30 mouse cellular contexts compared by ENCODE assay signal in genomic region chr4:128288095-128288494, GRCm38 (mm10). TPM values are rescaled to one million over a fixed set of nuclear protein-coding genes. Genes with fewer than 3 reads are reported as not detected.
DNase-seq lines count a peak whose midpoint lies in the region; ATAC-seq and TF ChIP-seq lines count a peak whose summit lies in the region.
"Had no signal": no experiment of that assay in that cellular context is flagged by ENCODE, and none has a peak within 500 bp of the region (broad histone marks: within the 10 kb centered on the region; RNA-seq: fewer than 3 reads in every experiment).

No protein-coding gene starts in this region.

- no peak for TF ChIP-seq CTCF in kidney, adult 2 months (conservative IDR thresholded peaks at IDR 0.05; ENCODE audit: insufficient read depth, insufficient read length, low read depth, low read length)

- no peaks in the 10 kb centered on the region for H3K36me3 ChIP-seq in forebrain, embryonic 12.5 days (replicated peaks)
- H3K36me3 ChIP-seq in forebrain, embryonic 10.5 days (replicated peaks) = no peaks in the 10 kb centered on the region
- H3K36me3 ChIP-seq in midbrain, embryonic 14.5 days (ENCODE audit: control insufficient read depth, insufficient read depth, low read length) = no peaks in the 10 kb centered on the region
- H3K36me3 ChIP-seq in midbrain, embryonic 11.5 days (ENCODE audit: control insufficient read depth, insufficient read depth, low read length) = no peaks in the 10 kb centered on the region
- H3K36me3 ChIP-seq in hindbrain, embryonic 16.5 days (ENCODE audit: control insufficient read depth, insufficient read depth, low read length) = no peaks in the 10 kb centered on the region
- no peaks in the 10 kb centered on the region for H3K36me3 ChIP-seq in kidney, adult 2 months (ENCODE audit: control insufficient read depth, insufficient read depth, low read length)
- H3K36me3 ChIP-seq: embryonic facial prominence, embryonic 13.5 days; heart, embryonic 12.5 days; liver, embryonic 13.5 days had no signal

- no peak for DNase-seq in forebrain, embryonic 10.5 days (ENCODE audit: extremely low spot score, low spot score)
- DNase-seq in midbrain, embryonic 14.5 days = peak; percentile 65
- DNase-seq in midbrain, embryonic 11.5 days (ENCODE audit: low spot score, missing footprints) = no peak
- peak; percentile 11 for DNase-seq in retina, embryonic 14.5 days (ENCODE audit: low spot score)
- DNase-seq in kidney, adult 2 months = no peak
- no peak for DNase-seq in embryo, embryonic 10.5 days (ENCODE audit: low spot score)
- DNase-seq: adrenal gland, postnatal 10 days; cerebellum, adult 11-12 months; cerebellum, postnatal 10 days; gastrocnemius, postnatal 14 days; heart, adult 11 months; heart, postnatal 10 days; kidney, adult 11 months; layer of hippocampus, adult 9-11 months; liver, embryonic 13.5 days; lung, adult 2 months; lung, postnatal 14 days; right cerebral cortex, adult 18-20 months; thymus, adult 2 months; thymus, postnatal 4 days had no signal

- no peak overlapping the region for H3K9ac ChIP-seq in forebrain, embryonic 12.5 days
- no peak overlapping the region for H3K9ac ChIP-seq in midbrain, embryonic 14.5 days (replicated peaks; ENCODE audit: low read length)
- no peak overlapping the region for H3K9ac ChIP-seq in midbrain, embryonic 11.5 days (ENCODE audit: low read length)
- no peak overlapping the region for H3K9ac ChIP-seq in hindbrain, embryonic 16.5 days (ENCODE audit: low read depth, low read length)
- H3K9ac ChIP-seq: embryonic facial prominence, embryonic 13.5 days; heart, embryonic 12.5 days; liver, embryonic 13.5 days had no signal

- TF ChIP-seq POLR2A in kidney, adult 2 months (IDR thresholded peaks at IDR 0.05; ENCODE audit: low read depth, low read length) = no peak

- 65% methylated on average over 7 of the region's 7 CpGs for WGBS in forebrain, embryonic 12.5 days
- 82% methylated on average over 7 of the region's 7 CpGs for WGBS in forebrain, embryonic 10.5 days
- WGBS in midbrain, embryonic 14.5 days = 52% methylated on average over 7 of the region's 7 CpGs
- WGBS in midbrain, embryonic 11.5 days = 80% methylated on average over 7 of the region's 7 CpGs
- 35% methylated on average over 7 of the region's 7 CpGs for WGBS in hindbrain, embryonic 16.5 days
- 73% methylated on average over 7 of the region's 7 CpGs for WGBS in kidney, adult 2 months

- H3K9me3 ChIP-seq in forebrain, embryonic 12.5 days = no peaks in the 10 kb centered on the region
- no peaks in the 10 kb centered on the region for H3K9me3 ChIP-seq in forebrain, embryonic 10.5 days
- no peaks in the 10 kb centered on the region for H3K9me3 ChIP-seq in midbrain, embryonic 14.5 days (ENCODE audit: control insufficient read depth, low read length)
- no peaks in the 10 kb centered on the region for H3K9me3 ChIP-seq in midbrain, embryonic 11.5 days (ENCODE audit: control insufficient read depth, low read length)
- H3K9me3 ChIP-seq in hindbrain, embryonic 16.5 days (ENCODE audit: control insufficient read depth, low read length) = no peaks in the 10 kb centered on the region
- H3K9me3 ChIP-seq: embryonic facial prominence, embryonic 13.5 days had no signal

- H3K27me3 ChIP-seq in forebrain, embryonic 12.5 days = no peaks in the 10 kb centered on the region
- H3K27me3 ChIP-seq in forebrain, embryonic 10.5 days (ENCODE audit: poor library complexity, severe bottlenecking) = no peaks in the 10 kb centered on the region
- H3K27me3 ChIP-seq in midbrain, embryonic 14.5 days (ENCODE audit: control insufficient read depth, insufficient read depth, low read length) = no peaks in the 10 kb centered on the region
- no peaks in the 10 kb centered on the region for H3K27me3 ChIP-seq in midbrain, embryonic 11.5 days (ENCODE audit: control insufficient read depth, insufficient read depth, low read length)
- no peaks in the 10 kb centered on the region for H3K27me3 ChIP-seq in hindbrain, embryonic 16.5 days (replicated peaks; ENCODE audit: control insufficient read depth, insufficient read depth, low read length)
- no peaks in the 10 kb centered on the region for H3K27me3 ChIP-seq in kidney, adult 2 months (replicated peaks; ENCODE audit: control insufficient read depth, insufficient read depth, low read length)
- H3K27me3 ChIP-seq: heart, embryonic 12.5 days; liver, embryonic 13.5 days had no signal

- 0 out of 2 replicates have a peak, but pooled peaks have one; percentile 20 for ATAC-seq in forebrain, embryonic 12.5 days (ENCODE audit: low FRiP score)
- no peak for ATAC-seq in midbrain, embryonic 14.5 days (ENCODE audit: low FRiP score, low TSS enrichment)
- ATAC-seq in midbrain, embryonic 11.5 days (ENCODE audit: low FRiP score) = no peak
- peak; percentile 84 for ATAC-seq in hindbrain, embryonic 16.5 days

- H3K4me2 ChIP-seq in forebrain, embryonic 12.5 days = no peak overlapping the region
- no peak overlapping the region for H3K4me2 ChIP-seq in midbrain, embryonic 14.5 days (ENCODE audit: low read length)
- no peak overlapping the region for H3K4me2 ChIP-seq in midbrain, embryonic 11.5 days
- no peak overlapping the region for H3K4me2 ChIP-seq in hindbrain, embryonic 16.5 days (ENCODE audit: low read length)
- H3K4me2 ChIP-seq: embryonic facial prominence, embryonic 13.5 days; heart, embryonic 12.5 days; liver, embryonic 13.5 days had no signal

- H3K4me1 ChIP-seq in forebrain, embryonic 12.5 days = 0 out of 2 replicates have a peak, but pooled peaks cover 7% of the 10 kb centered on the region
- H3K4me1 ChIP-seq in forebrain, embryonic 10.5 days = no peaks in the 10 kb centered on the region
- H3K4me1 ChIP-seq in midbrain, embryonic 14.5 days (ENCODE audit: control insufficient read depth, insufficient read depth, low read length) = no peaks in the 10 kb centered on the region
- no peaks in the 10 kb centered on the region for H3K4me1 ChIP-seq in midbrain, embryonic 11.5 days (ENCODE audit: control insufficient read depth, insufficient read depth, low read length)
- H3K4me1 ChIP-seq in hindbrain, embryonic 16.5 days (ENCODE audit: control insufficient read depth, insufficient read depth, low read depth, low read length) = peaks cover 7% of the 10 kb centered on the region
- no peaks in the 10 kb centered on the region for H3K4me1 ChIP-seq in kidney, adult 2 months (ENCODE audit: control insufficient read depth, insufficient read depth, low read length)
- H3K4me1 ChIP-seq: embryonic facial prominence, embryonic 13.5 days; heart, embryonic 12.5 days; liver, embryonic 13.5 days had no signal

- no peak overlapping the region for H3K4me3 ChIP-seq in forebrain, embryonic 12.5 days (replicated peaks)
- H3K4me3 ChIP-seq in forebrain, embryonic 10.5 days = no peak overlapping the region
- no peak overlapping the region for H3K4me3 ChIP-seq in midbrain, embryonic 14.5 days (replicated peaks; ENCODE audit: low read depth, low read length)
- no peak overlapping the region for H3K4me3 ChIP-seq in midbrain, embryonic 11.5 days (ENCODE audit: low read depth, low read length)
- no peak overlapping the region for H3K4me3 ChIP-seq in hindbrain, embryonic 16.5 days (ENCODE audit: low read length)
- no peak overlapping the region for H3K4me3 ChIP-seq in kidney, adult 2 months (ENCODE audit: insufficient read depth, low read depth, low read length)
- H3K4me3 ChIP-seq: embryonic facial prominence, embryonic 13.5 days; heart, embryonic 12.5 days; left cerebral cortex, adult 2 months; liver, embryonic 13.5 days had no signal

- H3K27ac ChIP-seq in forebrain, embryonic 12.5 days = no peak overlapping the region
- no peak overlapping the region for H3K27ac ChIP-seq in forebrain, embryonic 10.5 days
- 0 out of 2 replicates have a peak overlapping the region, but pooled peaks have one; percentile 13 for H3K27ac ChIP-seq in midbrain, embryonic 14.5 days (replicated peaks; ENCODE audit: low read depth, low read length)
- no peak overlapping the region for H3K27ac ChIP-seq in midbrain, embryonic 11.5 days (ENCODE audit: low read depth, low read length)
- H3K27ac ChIP-seq in hindbrain, embryonic 16.5 days (ENCODE audit: low read depth, low read length) = 0 out of 2 replicates have a peak overlapping the region, but pooled peaks have one; percentile 45
- H3K27ac ChIP-seq in kidney, adult 2 months (ENCODE audit: insufficient read depth, low read depth, low read length) = no peak overlapping the region
- H3K27ac ChIP-seq: embryonic facial prominence, embryonic 13.5 days; kidney, postnatal 0 days; left cerebral cortex, adult 2 months; liver, embryonic 13.5 days; stomach, postnatal 0 days had no signal

RNA-seq across cellular contexts. Expression of gene Hmgb4, which starts 27.3 kb away (rescaled TPM):
- polyA plus RNA-seq in forebrain, embryonic 12.5 days (2016; fragmentation: Nextera tagmentation; extraction: Ambion mirVana) = not detected in 2 replicates
- not detected in 2 replicates for polyA plus RNA-seq in forebrain, embryonic 10.5 days (2016; fragmentation: Nextera tagmentation; extraction: Ambion mirVana)
- 0.31 TPM in 1 of 2 replicates, not detected in the other for polyA plus RNA-seq in midbrain, embryonic 14.5 days (2014; fragmentation: Nextera tagmentation; extraction: Ambion mirVana)
- not detected in 2 replicates for polyA plus RNA-seq in midbrain, embryonic 11.5 days (2014; fragmentation: Nextera tagmentation; extraction: Ambion mirVana)
- polyA plus RNA-seq in hindbrain, embryonic 16.5 days (2015; fragmentation: Nextera tagmentation; extraction: Ambion mirVana) = not detected in 2 replicates
- polyA plus RNA-seq in kidney, adult 2 months (2012; rRNA removed) = 0.27 TPM in 1 of 2 replicates, not detected in the other
- polyA plus RNA-seq: embryonic facial prominence, embryonic 13.5 days; heart, embryonic 12.5 days; kidney, postnatal 0 days; large intestine, adult 2 months; limb, embryonic 14.5 days; liver, embryonic 13.5 days; lung, adult 2 months; neural tube, embryonic 11.5 days; stomach, postnatal 0 days; thymus, adult 2 months had no signal

Comparison
In these comparisons a context has a peak if more than half of its experiments do, and no peak if none do; other contexts are left out.
1. H3K27ac ChIP-seq: peak in midbrain, embryonic 14.5 days (single experiment) and hindbrain, embryonic 16.5 days (single experiment); none in forebrain, embryonic 12.5 days (single experiment), forebrain, embryonic 10.5 days (single experiment), midbrain, embryonic 11.5 days (single experiment) and kidney, adult 2 months (single experiment).
2. DNase-seq: peak in midbrain, embryonic 14.5 days (single experiment) and retina, embryonic 14.5 days (single experiment); none in forebrain, embryonic 10.5 days (single experiment), midbrain, embryonic 11.5 days (single experiment), kidney, adult 2 months (single experiment) and embryo, embryonic 10.5 days (single experiment).
3. ATAC-seq: peak in forebrain, embryonic 12.5 days (single experiment) and hindbrain, embryonic 16.5 days (single experiment); none in midbrain, embryonic 14.5 days (single experiment) and midbrain, embryonic 11.5 days (single experiment).